Mouse (Mus musculus) embryo, embryonic 10 days (tissue): ENCODE data around the gene Inhbb.
A peak's percentile ranks its signal among the peaks of the same experiment; 100 is the strongest.

Experiments
- DNase-seq: peaks from one replicate; pipeline ENCODE4 v3.0.0-alpha.2; 2015; ENCODE audit warnings: low spot score

Inhbb gene

DNA sequence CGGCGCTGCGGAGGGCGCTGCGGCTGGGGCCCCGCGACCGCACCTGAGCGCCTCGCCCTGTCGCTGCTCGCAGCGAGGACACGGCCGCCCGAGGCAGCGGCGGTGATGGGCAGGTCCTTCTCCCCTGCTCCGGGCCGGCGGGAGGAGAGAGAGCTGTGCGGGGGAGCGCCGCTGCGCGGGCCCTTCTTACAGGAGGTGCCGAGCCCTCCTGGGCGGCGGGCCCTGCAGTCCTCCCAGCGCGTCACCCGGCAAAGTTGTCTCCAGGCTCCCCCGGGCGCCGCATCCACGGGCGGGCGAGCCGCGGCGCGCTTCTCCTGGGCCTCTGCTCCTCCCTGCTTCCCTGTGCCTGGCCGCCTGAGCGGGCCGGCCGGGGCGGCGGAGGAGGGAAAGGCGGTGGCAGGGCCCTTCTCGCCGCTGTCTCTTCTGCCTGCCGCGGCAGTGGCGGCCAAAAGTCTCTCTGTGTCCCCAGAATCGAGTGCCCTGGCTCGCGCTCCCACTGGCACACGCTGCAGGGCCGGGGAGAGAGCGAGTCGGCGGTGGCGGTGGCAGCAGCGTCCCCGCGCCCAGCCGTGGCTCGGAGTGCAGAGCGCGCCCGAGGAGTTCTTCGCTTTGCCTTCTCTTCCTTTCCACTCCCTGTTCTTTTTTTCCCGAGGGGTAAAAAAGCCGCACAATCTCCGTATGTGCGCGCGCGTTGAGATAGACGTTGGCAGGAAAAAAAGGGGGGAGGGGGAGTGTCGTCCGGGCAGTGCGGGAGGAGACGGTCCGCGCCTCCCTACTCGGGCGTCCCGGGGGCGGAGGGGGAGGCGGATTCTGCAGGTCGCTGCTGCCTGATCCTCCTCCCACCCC is at the start of gene Inhbb:
TSS of gene Inhbb (minus strand) at position 673 of the 846 bp plus-strand sequence.
- peak; percentile 52 for DNase-seq

DNA sequence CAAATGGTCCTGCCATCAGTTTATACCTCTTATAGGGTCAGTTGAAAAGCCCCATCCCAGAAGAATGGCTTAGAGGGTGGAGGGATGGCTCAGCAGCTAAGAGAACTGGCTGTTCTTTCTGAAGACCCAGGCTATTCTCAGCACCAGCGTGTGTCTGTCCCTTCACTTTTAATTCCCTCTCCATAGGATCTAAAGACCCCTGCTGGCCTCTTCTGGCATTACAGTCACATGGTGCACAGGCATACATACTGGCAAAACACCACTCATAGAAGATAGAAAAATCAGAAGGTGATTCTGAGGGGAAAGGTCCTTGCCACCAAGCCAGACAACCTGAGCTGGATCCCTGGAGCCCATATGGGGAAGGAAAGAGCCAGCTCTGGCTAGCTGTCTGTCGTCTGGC is 41.3 kb upstream of the Inhbb start:
- DNase-seq = peak; percentile 67

DNA sequence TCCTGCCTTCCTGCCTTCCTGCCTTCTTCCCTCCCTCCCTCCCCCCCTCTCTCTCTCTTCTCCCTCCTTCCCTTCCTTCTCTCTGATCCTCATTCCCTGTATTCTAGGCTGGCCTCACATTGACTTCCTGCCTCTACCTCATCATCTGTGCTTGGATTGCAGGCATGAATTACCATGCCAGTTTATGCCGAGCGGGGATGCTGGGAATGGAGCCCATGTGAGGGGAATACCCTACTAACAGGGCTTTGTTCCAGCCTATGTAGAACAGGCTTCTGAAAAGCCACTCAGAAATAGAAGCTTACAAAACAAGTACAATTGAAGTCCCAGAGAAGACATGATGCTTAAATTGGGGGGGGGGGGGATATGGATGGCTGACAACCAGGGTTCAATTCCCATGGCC is 38.0 kb upstream of the Inhbb start:
- DNase-seq = no peak

DNA sequence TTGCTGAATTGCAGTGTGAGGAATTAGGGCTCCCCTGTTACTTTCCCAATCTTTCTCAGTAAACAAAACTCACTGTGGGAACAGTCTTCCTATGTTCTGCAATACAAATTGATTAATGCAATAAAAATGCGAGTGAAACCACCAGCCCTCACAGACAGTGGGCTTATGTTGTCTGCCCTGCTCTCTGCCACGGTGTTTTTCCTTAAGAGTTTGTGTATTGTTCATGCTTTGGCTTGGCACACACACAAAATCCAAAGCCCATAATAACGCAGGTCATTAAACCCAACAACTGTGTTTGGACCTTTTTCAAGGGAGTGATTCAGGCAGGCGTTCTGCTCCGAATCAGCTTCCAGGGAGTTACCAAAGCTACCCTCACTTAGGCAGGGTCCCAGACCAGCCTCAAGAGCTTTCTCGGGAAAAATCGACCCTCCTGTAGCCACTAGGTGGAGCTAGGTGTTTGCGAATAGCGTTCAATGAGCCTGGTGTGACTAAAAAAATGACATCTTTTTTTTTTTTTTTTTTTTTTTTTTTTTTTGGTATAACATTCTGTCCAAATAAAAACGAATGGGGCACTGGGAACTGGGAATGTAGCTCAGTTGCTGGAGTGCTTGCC is 36.1 kb upstream of the Inhbb start:
- DNase-seq = peak; percentile 83

DNA sequence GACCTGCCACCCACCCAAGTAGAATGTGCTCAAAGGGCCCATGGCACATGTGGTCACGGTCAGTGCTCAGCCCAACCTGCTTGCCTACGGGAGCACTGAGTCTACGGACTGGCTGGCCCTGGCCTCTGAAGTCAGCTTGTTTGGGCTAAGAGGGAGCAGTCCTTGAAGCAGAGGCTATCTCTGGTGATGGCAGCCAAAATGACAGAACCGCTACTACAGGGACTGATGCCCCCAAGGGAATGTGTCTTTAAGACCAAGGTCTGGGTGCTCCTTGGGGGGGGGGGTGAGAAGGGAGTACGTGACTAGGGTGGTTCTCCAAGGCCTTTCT is 35.4 kb upstream of the Inhbb start:
- peak; percentile 34 for DNase-seq

DNA sequence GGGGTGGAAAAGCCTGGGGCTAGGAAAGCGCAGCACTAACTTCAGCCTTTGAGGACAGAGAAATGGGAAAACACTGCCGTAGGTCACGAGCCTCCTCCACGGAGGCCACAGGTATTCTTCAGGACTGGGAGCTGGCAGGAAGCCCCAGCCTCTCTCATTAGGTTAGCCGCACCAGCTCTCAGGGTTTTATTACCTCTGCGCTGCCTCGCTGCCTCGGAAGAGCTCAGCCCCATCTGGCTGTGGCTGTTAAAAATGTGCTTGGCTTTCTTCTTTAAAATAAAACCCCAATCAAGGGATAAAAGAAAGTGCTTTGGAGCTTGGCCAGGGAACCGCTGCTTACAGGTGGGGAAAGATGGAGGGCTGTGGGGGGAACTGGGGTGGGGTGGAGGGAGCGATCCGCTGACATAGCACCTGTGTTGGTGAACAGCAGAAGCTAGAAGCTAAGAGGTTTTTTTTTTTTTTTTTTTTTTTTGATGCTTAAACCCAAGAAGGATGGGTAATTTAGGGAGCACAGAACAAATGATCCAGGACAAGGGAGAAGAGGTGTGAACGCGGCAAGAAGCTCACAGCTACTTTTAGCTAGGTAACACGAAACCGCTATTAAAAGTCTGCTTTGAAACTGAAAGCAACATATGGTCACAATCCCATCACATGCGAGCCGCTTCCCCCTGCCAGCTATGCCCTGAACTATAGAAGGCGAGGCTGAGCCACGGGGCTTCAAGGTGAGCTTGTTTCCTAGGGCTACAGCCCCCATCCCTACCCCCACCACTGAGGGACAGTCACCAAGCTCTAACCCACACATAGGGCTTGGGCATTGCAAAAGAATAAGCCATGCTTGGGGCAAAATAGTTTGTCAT is 34.9 kb upstream of the Inhbb start:
- peak; percentile 35 for DNase-seq

DNA sequence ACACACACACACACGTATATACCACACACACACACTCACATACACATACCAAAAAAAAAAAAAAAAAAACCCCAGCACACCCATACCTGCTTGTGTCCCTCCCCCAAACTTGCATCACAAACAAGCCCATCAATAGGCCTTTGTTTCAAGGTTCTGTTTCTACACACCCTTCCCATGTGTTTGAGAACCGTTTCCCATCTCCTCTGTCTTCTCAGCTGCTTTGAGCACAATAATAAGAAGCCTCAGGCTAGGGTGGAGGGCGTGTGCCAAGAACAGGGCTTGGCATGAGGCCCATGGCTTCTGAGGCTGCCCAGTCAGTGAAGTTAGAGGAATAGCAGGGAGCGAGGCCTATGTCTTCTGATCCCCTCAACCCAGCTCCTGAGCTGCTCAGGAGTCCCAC is 31.7 kb upstream of the Inhbb start:
- no peak for DNase-seq

DNA sequence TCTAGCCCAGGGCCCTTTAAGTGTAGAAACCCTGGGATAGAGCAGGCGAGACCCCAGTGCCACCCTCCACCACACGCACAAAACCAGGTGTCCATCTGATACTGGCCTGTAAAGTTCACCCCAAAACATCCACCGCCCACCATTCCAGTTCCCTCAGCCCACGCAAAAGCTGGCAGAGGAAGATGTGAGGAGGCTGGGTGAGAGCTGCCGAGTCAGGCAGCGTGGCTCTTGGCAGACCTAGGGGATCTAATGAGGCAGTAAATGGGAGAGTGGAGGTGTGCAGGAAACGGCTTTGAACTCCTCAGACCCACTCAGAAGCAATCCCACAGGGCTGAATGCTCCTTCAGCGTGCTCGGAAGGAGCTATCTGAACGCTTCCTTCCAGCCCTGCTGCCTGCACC is 29.4 kb upstream of the Inhbb start:
- DNase-seq = no peak

DNA sequence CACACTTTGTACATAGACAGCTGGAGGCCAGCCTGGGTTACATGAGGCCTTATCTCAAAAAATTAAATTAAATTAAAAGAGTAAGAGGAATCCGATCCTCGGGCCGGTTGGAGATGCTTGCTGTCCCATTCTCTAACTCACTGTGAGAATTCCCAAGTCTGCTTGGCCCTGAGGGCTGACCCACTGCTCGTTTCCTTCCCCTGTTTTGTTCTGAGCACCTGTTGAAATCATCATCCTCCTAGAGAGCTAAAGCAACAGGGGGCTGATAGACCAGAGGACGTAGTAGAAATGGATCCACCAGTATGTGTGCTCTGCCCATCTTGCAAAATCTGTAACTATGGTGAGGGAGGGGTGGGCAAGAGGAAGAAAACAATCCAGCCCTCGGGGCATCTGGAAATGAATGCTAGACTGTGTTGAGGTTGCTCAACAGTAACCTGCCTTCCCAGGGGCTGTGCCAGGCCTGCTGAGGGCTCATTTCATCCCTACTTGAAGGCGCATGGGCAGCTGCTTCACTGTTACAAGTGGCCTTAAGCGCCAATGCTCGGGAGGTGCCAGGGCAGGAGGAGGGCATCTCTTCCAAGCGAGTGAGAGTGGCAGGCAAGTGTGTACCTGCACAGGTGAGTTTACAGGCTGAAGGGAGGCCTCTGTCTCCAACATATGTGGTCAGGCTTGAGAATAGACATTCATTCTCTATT is 28.8 kb upstream of the Inhbb start:
- DNase-seq = no peak

DNA sequence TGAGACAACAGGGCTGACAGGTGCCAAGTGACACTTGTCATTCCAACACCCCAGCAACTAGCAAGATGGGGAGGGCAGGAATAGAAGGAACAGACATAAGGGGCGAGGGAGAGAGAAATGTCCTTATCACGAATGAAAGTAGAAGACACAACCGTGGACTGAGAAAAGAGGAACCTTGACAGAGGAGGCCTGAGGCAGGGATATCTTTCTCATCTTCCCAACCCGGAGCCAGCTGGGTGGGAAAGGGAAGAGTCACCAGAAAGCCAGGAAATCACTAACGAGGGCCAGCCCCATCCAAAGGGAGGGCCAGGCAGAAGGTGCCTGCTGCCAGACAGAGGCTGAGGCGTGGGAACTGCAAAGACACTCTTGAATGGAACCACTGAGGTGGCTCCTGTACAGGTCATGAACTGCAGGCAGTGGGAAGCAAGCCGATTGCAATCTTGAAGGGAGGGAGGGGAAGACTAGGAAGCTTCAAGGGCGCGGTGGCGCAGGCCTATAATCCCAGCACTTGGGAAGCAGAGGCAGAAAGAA is 24.8 kb upstream of the Inhbb start:
- no peak for DNase-seq

DNA sequence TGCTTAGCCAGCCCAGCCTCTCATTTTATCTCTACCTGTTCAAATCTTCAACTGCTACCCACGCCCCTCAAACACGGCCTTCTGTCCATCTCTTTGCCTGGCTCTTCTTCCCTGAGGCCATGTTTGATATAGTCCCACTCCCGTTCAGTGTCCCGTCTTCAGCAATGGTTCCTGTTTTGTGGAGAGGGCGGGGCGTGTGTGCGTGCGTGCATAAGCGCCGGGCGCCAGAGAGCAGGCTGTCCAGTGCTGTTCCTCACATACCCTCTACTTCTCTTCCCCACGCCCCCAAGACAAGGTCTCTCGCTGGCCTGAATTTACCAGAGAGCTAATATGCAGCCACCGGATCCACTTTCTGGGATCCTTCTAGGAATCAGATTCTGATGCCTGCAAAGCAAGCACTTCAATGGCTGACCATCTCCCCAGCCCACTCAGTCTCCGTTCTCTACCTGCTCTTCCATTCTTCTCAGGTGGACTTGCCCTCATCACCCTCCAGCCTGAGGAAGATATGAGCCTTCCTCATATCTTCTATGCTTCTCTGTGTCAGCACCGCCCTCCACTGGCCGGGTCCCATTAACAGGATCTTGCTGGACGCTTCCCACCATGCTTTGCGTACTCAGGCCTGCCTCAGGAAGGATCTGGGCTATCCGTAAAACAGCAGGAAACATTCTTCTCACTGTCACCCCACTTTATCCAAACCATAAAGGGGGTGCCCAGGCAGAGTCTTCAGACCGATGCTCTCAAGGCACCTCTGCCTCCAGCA is 21.7 kb upstream of the Inhbb start:
- no peak for DNase-seq

DNA sequence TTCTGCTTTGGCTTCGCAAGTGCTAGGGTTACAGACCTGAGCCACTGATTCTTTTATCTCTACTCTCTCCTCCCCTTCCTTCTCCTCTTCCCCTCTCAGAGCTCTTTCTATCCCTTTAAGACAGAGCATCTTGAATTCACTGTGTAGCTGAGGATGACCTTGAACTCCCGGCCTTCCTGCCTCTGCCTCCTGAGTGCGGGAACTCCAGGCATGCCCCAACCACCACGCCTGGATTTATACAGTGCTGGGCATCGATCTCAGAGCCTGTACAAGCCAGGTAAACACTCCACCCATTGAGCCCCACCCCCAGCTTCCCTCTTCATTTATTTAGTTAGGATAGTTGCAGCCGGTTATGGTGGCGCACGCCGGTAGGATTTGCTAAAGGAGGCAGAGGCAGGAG is 20.9 kb upstream of the Inhbb start:
- DNase-seq = no peak

DNA sequence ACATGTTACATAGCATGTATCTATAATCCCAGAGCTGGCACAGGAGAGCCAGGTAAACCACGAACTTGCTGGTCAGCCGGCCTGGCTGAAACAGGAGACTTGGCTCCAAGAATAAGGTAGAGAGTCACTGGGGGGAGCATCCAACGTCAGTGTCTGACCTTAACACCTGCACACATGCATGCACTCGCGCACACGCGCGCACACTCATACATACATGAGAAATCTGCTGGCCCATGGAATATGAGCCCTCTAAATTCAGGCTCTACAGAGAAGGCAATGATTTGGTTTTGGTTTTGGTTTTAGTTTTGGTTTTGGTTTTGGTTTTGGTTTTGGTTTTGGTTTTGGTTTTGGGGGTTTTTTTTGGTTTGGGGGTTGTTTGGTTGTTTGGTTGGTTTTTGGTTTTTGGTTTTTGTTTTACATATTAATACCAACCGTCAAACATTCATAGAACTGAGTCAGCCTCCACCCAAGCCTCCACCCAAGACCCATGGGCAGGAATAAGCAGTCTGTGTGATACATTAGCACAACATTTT is 16.1 kb upstream of the Inhbb start:
- DNase-seq = no peak

DNA sequence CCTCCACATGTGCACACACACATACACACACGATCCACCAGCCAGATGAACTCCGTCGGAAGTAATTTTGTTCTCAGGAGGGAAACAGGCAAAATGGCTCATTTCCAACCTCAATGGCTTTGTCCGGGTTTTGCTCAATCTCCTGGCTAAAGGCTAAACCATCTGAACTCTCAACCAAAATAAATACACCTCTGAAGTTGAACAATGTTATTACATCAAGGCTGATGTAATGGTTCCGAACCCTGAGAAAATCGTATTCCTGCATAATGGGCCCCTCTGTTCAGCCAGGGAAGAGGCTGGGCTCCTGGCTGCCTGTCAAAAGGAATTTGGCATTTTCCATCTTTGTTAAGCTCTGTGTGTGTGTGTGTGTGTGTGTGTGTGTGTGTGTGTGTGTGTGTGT is 15.4 kb upstream of the Inhbb start:
- DNase-seq = no peak

DNA sequence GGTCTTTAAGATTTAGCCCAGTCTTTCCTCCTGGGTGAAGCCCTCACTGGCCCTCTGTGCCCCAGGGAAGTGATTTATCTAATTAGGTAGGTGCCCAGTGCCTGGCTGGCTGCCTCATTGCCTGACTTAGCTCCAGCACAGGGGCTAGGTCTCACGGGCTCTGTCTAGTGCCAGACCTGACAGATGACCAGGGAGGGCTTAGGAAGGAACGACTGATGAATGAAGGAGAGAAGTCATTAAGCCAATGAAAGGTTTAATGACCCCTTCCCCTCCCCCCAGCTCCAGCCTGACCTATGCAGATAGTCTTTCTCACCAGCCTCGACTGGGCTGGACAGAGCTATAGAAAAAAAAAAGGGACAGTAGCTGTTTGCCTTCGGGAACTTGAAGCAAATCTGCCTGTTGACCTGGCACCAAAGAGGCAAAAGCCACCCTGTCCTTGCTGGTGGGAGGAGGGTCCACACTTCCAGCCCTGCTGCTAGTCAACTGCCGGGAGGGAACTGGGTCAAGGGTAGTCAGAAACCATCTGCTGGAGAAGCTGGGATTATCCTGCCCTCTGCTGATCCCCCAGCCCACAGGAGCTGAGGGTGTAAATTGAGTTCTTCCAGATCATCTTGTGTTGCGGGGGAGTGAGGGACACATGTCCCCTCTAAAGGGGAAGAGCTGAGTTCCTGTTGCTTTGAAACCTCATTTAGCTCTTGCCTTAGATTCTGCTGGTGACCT is 2.3 kb upstream of the Inhbb start:
- DNase-seq = no peak

DNA sequence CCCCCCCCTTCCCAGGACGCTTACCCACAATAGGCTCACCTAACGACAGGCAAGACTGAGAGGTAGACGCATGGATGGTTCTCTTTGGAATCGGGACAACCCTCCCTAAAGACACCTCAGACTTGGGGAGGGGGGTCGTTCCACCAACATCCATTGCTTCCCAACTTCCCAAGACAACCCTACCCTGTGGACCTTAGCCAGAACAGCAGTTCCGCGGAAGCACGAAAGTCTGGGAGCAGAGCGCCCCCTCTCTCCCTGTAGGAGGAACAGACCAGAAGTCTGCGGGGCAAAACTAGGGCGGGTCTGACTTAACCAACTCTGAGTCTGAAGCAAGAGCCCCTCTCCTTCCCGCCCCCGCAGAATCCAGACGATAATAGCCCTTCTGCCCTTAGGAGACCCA is 1.5 kb upstream of the Inhbb start:
- peak; percentile 64 for DNase-seq

DNA sequence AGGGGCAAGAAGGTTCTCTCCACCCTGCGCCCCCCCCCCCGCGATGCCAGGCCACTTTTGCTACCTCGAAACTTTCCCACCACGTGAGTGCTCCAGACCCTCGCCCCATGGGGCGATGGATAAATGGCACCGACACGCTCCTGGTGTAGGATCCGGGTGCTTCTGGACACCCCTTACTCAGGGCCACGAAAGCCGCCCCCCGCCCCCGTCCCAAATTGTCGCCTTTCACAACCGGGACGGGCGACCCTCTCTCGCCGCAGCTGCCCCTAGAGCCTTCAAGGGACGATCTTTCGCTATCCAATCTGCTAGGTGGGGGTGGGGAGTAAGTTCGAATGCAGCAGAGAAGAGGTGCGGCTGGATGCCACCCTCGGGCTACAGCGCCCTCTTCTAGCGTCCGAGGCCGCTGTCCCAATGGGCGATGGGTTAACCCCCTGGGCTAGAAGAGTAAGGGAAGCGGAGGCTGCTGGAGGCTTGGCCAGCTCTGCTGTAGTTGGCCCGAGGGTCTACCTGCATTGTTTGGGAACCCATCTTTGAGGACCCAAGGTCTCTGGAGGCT is 490 bp upstream of the Inhbb start:
- DNase-seq = no peak

DNA sequence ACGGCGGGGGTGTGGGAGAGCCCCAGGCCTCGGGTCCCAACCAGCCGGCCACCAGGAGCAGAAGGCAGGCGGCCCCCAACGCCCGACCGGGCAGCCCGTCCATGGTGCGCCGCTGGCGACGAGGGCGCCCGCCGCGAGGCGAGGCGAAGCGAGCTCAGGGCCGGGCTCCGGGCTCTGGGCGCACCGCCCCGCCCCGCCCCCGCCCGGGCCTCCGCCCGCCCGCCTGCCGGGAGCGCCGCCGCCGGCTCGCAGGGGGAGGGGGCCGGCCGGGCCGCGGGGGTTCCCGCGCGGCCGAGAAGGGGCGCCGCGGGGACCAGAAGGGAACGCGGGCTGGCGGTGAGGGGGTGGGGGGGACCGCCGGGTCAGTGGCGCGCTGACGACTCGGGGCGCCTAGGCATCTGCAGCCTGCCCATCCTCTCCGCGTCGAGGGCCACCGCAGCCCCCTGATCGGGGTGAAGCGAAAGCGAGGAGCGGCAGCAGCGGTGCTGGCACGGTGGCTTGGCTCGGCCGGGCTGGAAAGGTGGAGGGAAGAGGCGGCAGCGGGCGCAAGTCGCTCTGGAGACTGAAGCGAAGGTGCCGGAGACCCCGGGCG is 968 bp downstream of the Inhbb start:
- peak; percentile 38 for DNase-seq

DNA sequence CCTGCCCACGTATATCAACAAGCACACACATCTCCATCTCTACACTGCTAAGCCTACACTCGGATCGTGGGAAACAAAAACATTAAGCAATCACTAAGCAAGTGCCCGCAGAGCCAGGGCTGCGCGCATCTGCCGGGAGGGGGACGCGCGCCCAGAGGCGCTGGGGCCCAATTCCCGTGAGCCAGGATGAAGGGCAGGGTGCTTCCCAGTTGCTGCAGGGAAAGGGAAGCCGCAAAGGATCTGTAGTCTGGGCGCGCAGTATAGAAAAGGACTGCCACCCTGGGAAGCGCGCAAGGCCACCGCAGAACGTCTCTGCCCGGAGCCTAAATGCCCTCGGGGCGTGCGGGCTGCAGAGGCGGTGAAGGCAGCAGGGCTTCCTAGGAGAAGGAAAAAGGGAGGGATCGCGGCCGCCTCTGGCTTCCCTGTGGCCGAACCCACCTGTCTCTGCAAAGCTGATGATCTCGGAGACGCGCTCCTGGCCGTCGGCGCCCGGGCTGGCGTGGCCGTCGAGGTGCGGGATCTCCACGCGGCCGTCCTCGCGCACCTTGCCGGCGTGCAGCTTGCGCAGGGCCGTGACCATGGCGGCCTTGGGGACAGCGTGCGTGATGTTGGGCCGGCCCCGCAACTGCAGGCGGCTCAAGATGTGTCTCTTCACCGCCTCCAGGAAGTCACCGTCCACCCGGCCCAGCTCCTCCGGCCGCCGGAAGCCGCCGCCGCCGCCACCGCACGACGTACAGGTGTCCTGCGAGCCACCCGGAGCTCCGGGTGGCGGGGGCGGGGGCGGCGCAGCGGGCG is 1.7 kb downstream of the Inhbb start:
- DNase-seq = no peak
